9 mouse cellular contexts compared by ENCODE assay signal in the genomic region with DNA sequence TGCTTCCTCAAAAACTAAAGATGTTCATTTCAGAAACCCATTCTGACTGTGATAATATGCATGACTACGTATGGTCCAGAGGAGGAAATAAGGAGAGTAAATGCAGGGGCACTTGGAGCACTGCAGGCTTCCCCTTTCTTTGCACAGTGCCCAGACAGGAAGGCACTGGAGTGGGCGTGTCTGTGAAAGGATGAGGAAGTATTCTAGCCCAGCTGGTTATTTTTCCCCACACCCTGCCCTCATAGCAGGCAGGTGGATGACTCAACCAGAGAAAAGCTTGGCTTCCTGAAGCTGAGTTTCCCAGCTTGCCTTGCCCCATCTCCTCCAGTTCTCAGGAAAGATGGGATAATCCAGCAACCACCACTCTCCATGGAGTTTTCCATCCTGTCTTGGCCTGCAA. TPM values are rescaled to one million over a fixed set of nuclear protein-coding genes. Genes with fewer than 3 reads are reported as not detected.
DNase-seq lines count a peak whose midpoint lies in the region; ATAC-seq and TF ChIP-seq lines count a peak whose summit lies in the region.
"Had no signal": no experiment of that assay in that cellular context is flagged by ENCODE, and none has a peak within 500 bp of the region (broad histone marks: within the 10 kb centered on the region; RNA-seq: fewer than 3 reads in every experiment).

No protein-coding gene starts in this region.

- H3K9ac ChIP-seq in intestine, embryonic 14.5 days (ENCODE audit: low read length) = no peak overlapping the region

- H3K9me3 ChIP-seq in intestine, embryonic 14.5 days (ENCODE audit: control insufficient read depth, low read length) = no peaks in the 10 kb centered on the region
- H3K9me3 ChIP-seq in forebrain, embryonic 10.5 days = no peaks in the 10 kb centered on the region
- H3K9me3 ChIP-seq: megakaryocyte, embryonic 14.5 days had no signal

- no peak overlapping the region for H3K4me2 ChIP-seq in intestine, embryonic 14.5 days (ENCODE audit: low read length)

- WGBS in intestine, embryonic 14.5 days = 63% methylated on average over 2 of the region's 2 CpGs
- 83% methylated on average over 2 of the region's 2 CpGs for WGBS in forebrain, embryonic 10.5 days

- peaks cover 28% of the 10 kb centered on the region for H3K36me3 ChIP-seq in intestine, embryonic 14.5 days (ENCODE audit: control insufficient read depth, insufficient read depth, low read length)
- peaks cover 20% of the 10 kb centered on the region for H3K36me3 ChIP-seq in forebrain, embryonic 10.5 days (replicated peaks)

- H3K27me3 ChIP-seq in intestine, embryonic 14.5 days (replicated peaks; ENCODE audit: control insufficient read depth, insufficient read depth, low read length) = no peaks in the 10 kb centered on the region
- H3K27me3 ChIP-seq in forebrain, embryonic 10.5 days (ENCODE audit: poor library complexity, severe bottlenecking) = no peaks in the 10 kb centered on the region
- H3K27me3 ChIP-seq: megakaryocyte, embryonic 14.5 days had no signal

- no peak for TF ChIP-seq POLR2A in bone marrow macrophage, adult 2 months (IDR thresholded peaks at IDR 0.05; ENCODE audit: borderline replicate concordance, low read depth, low read length)

- no peak for TF ChIP-seq CTCF in bone marrow macrophage, adult 2 months (IDR thresholded peaks at IDR 0.05; ENCODE audit: low read depth, low read length)

- intact Hi-C loops in left cerebral cortex, postnatal 14 days (cut with DNase I) = no loop called here

- ATAC-seq in intestine, embryonic 14.5 days (replicated peaks; ENCODE audit: low FRiP score, low TSS enrichment, low read depth) = no peak; the same call in 1 of the 2 replicates
- ATAC-seq in megakaryocyte-erythroid progenitor cell, adult 5-6 weeks (replicated peaks; ENCODE audit: low FRiP score, low TSS enrichment, poor library complexity, severe bottlenecking) = peak; percentile 57; the same call in 1 of the 2 replicates

- DNase-seq in left cerebral cortex, postnatal 14 days (ENCODE audit: low spot score in 2 of 2) = peak; percentile 45 to 51
- DNase-seq in left cerebral cortex, adult 8-10 months (ENCODE audit: low spot score in 2 of 2) = no peak
- no peak for DNase-seq in intestine, embryonic 14.5 days (ENCODE audit: low spot score)
- DNase-seq in forebrain, embryonic 10.5 days (ENCODE audit: extremely low spot score, low spot score) = no peak
- no peak for DNase-seq in cerebellum, adult 11-12 months
- DNase-seq in cerebellum, adult 9-10 months = no peak

- H3K27ac ChIP-seq in bone marrow macrophage, adult 2 months (ENCODE audit: insufficient read depth, low read depth, low read length) = peak overlapping the region; percentile 37
- H3K27ac ChIP-seq in intestine, embryonic 14.5 days (ENCODE audit: low read depth) = peak overlapping the region; percentile 9; the same call in 1 of the 2 replicates
- no peak overlapping the region for H3K27ac ChIP-seq in forebrain, embryonic 10.5 days

- peaks cover 39% of the 10 kb centered on the region for H3K4me1 ChIP-seq in bone marrow macrophage, adult 2 months (ENCODE audit: control insufficient read depth, insufficient read depth, low read length)
- H3K4me1 ChIP-seq in intestine, embryonic 14.5 days (replicated peaks; ENCODE audit: control insufficient read depth, insufficient read depth, low read length) = peaks cover 10% of the 10 kb centered on the region
- no peaks in the 10 kb centered on the region for H3K4me1 ChIP-seq in forebrain, embryonic 10.5 days

- no peak overlapping the region for H3K4me3 ChIP-seq in bone marrow macrophage, adult 2 months (ENCODE audit: insufficient read depth, low read length)
- no peak overlapping the region for H3K4me3 ChIP-seq in intestine, embryonic 14.5 days (ENCODE audit: low read depth, low read length)
- no peak overlapping the region for H3K4me3 ChIP-seq in forebrain, embryonic 10.5 days
- H3K4me3 ChIP-seq: megakaryocyte, embryonic 14.5 days had no signal

RNA-seq across cellular contexts. Expression of a gene that starts 34.6 kb away (rescaled TPM):
- total RNA-seq in left cerebral cortex, postnatal 14 days (2021) = 100 to 1,000 TPM; 296 to 301 TPM
- 100 to 1,000 TPM; 237 to 269 (median 250) TPM for total RNA-seq in left cerebral cortex, adult 8-10 months (2022)
- polyA plus RNA-seq in bone marrow macrophage, adult 2 months (2012; ENCODE audit: insufficient read depth, insufficient read length, missing spikeins) = 349 and 394 TPM in 2 replicates
- 376 and 391 TPM in 2 replicates for polyA plus RNA-seq in intestine, embryonic 14.5 days (2014; fragmentation: Nextera tagmentation; extraction: Ambion mirVana)
- total RNA-seq in megakaryocyte-erythroid progenitor cell, adult 5-6 weeks (2014; fragmentation: Nextera tagmentation) = 64.7 and 115 TPM in 2 replicates
- 82.7 and 113 TPM in 2 replicates for total RNA-seq in megakaryocyte-erythroid progenitor cell, adult 5-6 weeks (2017)
- polyA plus RNA-seq in forebrain, embryonic 10.5 days (2016; fragmentation: Nextera tagmentation; extraction: Ambion mirVana) = 236 and 237 TPM in 2 replicates

Comparison
In these comparisons a context has a peak if more than half of its experiments do, and no peak if none do; other contexts are left out.
1. DNase-seq: peak in left cerebral cortex, postnatal 14 days (2 of 2); none in left cerebral cortex, adult 8-10 months (0 of 2), intestine, embryonic 14.5 days (single experiment), forebrain, embryonic 10.5 days (single experiment), cerebellum, adult 11-12 months (single experiment) and cerebellum, adult 9-10 months (single experiment).